10 mouse cellular contexts compared by ENCODE assay signal in the genomic region with DNA sequence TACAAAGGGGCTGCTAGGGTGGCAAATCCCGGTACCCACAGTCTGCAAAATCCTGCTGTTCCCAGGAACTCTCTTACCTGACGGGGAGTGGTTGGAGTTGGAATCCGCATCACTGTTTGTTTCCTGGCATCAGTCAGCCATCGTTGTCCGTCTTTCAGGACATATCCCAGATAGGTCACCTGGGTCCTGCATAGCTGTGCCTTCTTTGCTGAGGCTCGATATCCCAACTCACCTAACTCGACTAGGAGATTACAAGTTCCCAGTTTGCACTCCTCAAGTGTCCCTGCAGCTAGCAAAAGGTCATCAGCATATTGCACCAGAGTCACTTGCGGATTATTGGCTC.
DNase-seq lines count a peak whose midpoint lies in the region; ATAC-seq and TF ChIP-seq lines count a peak whose summit lies in the region.
"Had no signal": no experiment of that assay in that cellular context is flagged by ENCODE, and none has a peak within 500 bp of the region (broad histone marks: within the 10 kb centered on the region; RNA-seq: fewer than 3 reads in every experiment).

No protein-coding gene starts in this region.

- no peak for TF ChIP-seq CTCF in kidney, postnatal 0 days (IDR thresholded peaks at IDR 0.05; ENCODE audit: low read depth)

- no peak for ATAC-seq in kidney, postnatal 0 days (replicated peaks; ENCODE audit: low FRiP score, low read depth)

- peaks cover 72% of the 10 kb centered on the region for H3K9me3 ChIP-seq in kidney, postnatal 0 days (replicated peaks; ENCODE audit: low read length)

- no peak overlapping the region for H3K9ac ChIP-seq in kidney, postnatal 0 days (ENCODE audit: low read depth, low read length)

- peak; percentile 1 for DNase-seq in kidney, postnatal 0 days (ENCODE audit: low spot score)
- DNase-seq in kidney, adult 8-10 months: no peak
- peak; percentile 17 to 62 for DNase-seq in urinary bladder, postnatal 4 days (ENCODE audit: low spot score in 2 of 2)
- no peak for DNase-seq in urinary bladder, postnatal 36 days (ENCODE audit: low spot score in 2 of 2)
- peak; percentile 5 for DNase-seq in induced T-regulatory cell, adult 2 months (ENCODE audit: low read depth)
- DNase-seq in right cerebral cortex, postnatal 10 days (ENCODE audit: low spot score in 2 of 2): no peak
- no peak for DNase-seq in left cerebral cortex, postnatal 14 days (ENCODE audit: low spot score in 2 of 2)
- DNase-seq: cerebellum, postnatal 36 days; right cerebral cortex, postnatal 4 days had no signal

- no peak overlapping the region for H3K27ac ChIP-seq in kidney, postnatal 0 days

- H3K4me1 ChIP-seq in kidney, postnatal 0 days (replicated peaks; ENCODE audit: insufficient read depth, low read length): no peaks in the 10 kb centered on the region

- H3K4me3 ChIP-seq in kidney, postnatal 0 days (replicated peaks; ENCODE audit: low read depth, low read length): no peak overlapping the region
- H3K4me3 ChIP-seq: myocyte had no signal

- H3K27me3 ChIP-seq in kidney, postnatal 0 days (ENCODE audit: insufficient read depth, low read length): no peaks in the 10 kb centered on the region

- 72% methylated on average over 8 of the region's 8 CpGs for WGBS in kidney, postnatal 0 days

- no peak overlapping the region for H3K4me2 ChIP-seq in kidney, postnatal 0 days (ENCODE audit: low read length)

- intact Hi-C loops in left cerebral cortex, postnatal 14 days (cut with DNase I): no loop called here

- H3K36me3 ChIP-seq in kidney, postnatal 0 days (ENCODE audit: insufficient read depth, low read length): no peaks in the 10 kb centered on the region

Comparison
In these comparisons a context has a peak if more than half of its experiments do, and no peak if none do; other contexts are left out.
1. DNase-seq: peak in kidney, postnatal 0 days (single experiment), urinary bladder, postnatal 4 days (2 of 2) and induced T-regulatory cell, adult 2 months (single experiment); none in kidney, adult 8-10 months (0 of 2), urinary bladder, postnatal 36 days (0 of 2), right cerebral cortex, postnatal 10 days (0 of 2) and left cerebral cortex, postnatal 14 days (0 of 2).